Mouse (Mus musculus): Measurements from ENCODE around the gene Emd.

The Emd gene

DNA sequence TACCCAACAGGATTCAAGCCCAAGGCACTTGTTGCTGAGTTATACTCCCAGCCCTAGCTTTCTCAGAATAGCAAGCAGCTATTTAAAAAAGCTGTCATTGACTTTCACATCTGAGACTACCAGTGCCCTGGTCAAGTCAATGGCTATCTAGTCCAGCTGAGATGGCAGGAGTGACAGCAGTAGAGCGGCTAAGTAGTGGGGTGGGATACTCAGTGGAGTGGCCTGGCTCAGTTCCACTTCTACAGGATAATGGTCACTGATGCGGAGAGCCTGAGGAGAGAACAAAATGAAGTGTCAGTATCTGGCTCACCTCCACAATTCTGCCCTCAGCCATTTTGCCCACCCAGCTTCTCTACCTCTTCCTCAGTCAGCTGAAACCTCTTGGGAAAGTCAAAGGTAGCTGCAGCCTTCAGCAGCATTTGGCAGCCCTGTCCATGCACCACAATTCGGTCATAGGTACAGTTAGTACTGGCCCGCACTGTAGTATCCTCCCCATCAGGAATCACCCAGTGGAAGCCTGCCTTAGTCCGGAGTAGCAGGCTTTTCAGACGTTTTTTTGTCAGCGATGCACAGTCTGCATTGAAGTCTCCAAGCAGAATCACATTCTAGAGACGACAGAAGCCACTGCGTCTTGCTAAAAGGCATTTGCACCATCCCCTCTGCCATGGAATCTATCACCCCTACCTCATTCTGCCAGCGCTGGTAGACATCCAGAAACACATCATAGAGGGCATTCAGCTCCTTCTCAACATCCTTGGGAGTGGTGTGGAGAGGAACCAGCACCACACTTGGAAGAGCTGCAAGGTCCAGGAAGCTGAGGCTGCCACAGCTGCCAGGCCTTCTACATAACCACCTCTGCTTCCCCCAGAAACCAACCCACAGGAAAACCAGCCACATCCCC, 19.2 kb downstream of the Emd start:
- DNase-seq (ENCODE audit: extremely low spot score, low read depth, low spot score): no peak

DNA sequence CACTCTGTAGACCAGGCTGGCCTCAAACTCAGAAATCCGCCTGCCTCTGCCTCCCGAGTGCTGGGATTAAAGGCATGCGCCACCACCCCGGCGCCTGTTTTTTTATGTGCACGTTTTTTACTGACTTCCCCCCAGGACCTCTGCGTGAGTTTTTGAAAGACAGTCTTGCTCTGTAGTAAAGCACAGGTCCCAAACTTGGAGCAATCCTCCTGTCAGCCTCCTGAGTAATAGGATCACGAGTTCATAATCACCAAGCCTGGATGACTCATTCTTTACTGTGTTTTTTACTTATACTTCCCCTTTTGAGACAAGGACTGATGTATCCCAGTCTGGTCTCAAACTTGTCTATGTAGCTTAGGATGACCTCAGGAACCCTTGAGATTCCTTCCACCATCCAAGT, 23.4 kb downstream of the Emd start:
- DNase-seq (ENCODE audit: extremely low spot score, low read depth, low spot score): no peak

GRCm38 (mm10) chrX:74281041-74281731, 26.7 kb downstream of the Emd start:
- DNase-seq (ENCODE audit: extremely low spot score, low read depth, low spot score): no peak

DNA sequence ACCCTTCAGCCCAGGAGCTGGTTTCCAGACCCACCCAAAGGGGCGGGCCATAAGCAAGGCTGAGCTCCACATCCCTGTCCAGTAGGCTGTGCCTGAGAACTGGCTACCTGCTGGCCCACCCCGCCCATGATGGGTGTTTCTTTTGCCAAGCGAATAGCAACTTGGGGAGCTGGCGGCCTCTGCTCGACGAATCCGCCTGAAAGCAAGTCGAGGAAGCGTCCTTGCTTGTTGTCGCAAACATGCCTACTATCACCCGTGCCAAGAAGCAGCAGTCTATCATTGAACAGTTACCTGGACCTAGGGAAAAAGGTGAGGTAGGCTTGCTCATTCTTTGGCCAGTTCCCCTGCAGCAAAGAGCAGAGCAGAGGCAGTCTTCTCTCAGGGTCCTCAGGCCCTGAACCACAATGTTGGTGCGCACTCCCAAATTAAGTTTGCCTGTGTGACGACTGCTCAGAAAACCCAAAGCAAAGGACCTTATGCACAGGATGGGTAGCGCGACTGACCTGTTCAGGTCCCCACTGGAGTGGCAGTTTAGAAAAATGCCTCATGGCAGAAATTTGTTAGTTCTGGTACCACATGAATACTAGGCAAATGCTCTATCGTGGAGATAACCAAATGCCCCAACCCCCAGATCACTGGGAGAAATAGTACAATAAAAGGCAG, 27.4 kb downstream of the Emd start, which contains the start of the genes Taz and Dnase1l1:
Taz (plus strand) TSS at position 181 of the 663 bp plus-strand sequence.
Dnase1l1 (minus strand) TSS at position 606 of the 663 bp plus-strand sequence.
- no peak for DNase-seq (ENCODE audit: extremely low spot score, low read depth, low spot score)

DNA sequence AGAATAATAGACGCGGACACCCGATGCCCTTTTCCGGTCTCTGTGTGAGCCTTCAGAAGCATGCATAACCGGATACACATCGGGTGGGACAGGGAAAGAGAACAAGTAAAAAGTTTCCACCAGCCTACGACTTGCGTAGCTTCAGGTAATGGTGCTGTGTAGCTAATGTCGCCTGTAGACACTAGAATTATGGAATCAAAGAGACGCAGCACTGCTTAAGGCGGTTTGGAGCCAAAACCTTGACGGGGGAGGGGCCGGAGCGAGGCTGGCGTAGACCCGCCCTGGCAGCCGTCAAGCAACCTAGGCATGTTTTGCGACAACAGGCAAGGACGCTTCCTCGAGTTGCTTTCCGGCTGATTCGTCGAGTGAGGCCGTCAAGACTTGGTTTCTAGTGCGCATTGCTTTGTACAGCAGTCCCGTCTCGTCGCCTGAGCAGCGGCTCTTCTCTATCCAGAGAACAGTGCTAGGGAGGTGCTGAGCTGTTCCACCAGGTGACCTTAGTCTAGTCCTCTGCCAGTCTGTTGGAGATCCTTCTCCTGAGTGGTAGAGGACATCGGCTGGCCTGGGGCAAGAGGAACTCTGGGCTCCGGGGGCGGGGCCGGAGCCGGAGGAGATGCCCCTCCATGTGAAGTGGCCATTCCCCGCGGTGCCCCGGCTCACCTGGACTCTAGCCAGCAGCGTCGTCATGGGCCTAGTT, 28.1 kb downstream of the Emd start:
- DNase-seq (ENCODE audit: extremely low spot score, low read depth, low spot score): no peak

- no peak for DNase-seq (ENCODE audit: extremely low spot score, low read depth, low spot score)
Observed at GRCm38 (mm10) chrX:74283092-74283437, 28.6 kb downstream of the Emd start.

DNA sequence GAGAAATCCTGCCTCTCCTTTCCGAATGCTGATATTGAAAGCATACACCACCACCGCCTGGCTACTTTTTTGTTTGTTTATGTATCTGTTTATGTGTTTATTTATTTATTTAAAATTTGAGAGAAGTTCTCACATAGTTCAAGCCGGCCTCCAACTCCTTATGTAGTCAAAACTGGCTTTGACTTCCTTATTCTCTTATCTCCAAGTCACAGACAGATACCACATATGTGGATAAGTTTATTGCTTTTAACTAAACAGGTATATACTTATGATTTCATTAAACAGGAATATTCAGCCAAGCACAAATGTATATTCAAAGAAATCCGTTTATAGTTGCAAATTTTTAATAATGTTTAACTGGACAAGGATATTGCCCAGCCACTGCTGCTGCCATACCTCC, 38.9 kb downstream of the Emd start:
- DNase-seq (ENCODE audit: extremely low spot score, low read depth, low spot score): no peak

- DNase-seq (ENCODE audit: extremely low spot score, low read depth, low spot score): no peak
Observed at GRCm38 (mm10) chrX:74296538-74297448, 42.3 kb downstream of the Emd start, which contains the start of gene Atp6ap1. Atp6ap1 (plus strand) TSS chrX:74297097.

- no peak for DNase-seq (ENCODE audit: extremely low spot score, low read depth, low spot score)
Observed at GRCm38 (mm10) chrX:74298348-74298747, 43.9 kb downstream of the Emd start.

DNA sequence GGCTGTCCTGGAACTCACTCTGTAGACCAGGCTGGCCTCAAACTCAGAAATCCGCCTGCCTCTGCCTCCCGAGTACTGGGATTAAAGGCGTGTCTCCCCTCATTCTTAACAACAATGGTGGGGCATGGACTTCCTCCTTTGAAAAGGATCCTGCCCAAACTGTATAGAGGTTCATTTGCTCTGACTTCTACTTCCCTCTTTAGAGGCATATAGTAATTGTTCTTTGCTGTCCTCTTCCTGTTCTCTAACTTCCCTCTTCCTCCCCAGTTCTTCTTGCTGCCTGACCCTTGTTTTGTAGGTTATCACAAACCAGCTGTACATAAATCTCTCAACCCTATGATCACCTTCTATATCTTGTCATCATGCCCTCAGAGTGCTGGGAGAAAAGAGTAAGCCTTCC, 45.2 kb downstream of the Emd start:
- DNase-seq (ENCODE audit: extremely low spot score, low read depth, low spot score): no peak

GRCm38 (mm10) chrX:74304867-74305700, 50.6 kb downstream of the Emd start, which contains the start of gene Gdi1:
Gdi1 (plus strand) TSS chrX:74304998.
- DNase-seq (ENCODE audit: extremely low spot score, low read depth, low spot score): no peak
